Mouse (Mus musculus): ENCODE measurements around the gene Depdc7. TPM values are rescaled to one million over a fixed set of nuclear protein-coding genes. Genes with fewer than 3 reads are reported as not detected.

Depdc7 gene
- total RNA-seq, 1 experiment = 12.1 TPM

DNA sequence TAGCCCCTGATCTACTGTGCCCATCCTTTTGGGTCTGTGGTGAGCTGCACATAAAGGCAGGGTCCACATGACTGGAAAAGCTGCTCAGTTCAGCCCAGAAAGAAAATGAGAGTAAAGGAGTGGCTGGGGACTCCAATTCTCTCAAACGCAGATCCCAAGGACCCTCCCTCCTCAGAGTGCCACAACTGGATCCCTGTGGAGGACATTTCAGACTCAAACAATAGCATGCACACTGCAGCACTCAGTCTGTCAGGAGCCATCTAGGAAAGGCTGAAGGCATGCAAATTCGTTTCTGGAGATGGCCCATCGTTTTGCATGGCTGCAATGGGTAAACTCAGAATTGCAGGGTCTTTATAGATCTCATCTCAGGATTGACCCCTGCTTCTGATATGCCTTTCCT is 39.5 kb downstream of the Depdc7 start:
- in situ Hi-C loops (cut with MboI; ENCODE audit: low sequenced_read_pairs in 2 of 2, unreplicated experiment in 2 of 2) = no loop called here

DNA sequence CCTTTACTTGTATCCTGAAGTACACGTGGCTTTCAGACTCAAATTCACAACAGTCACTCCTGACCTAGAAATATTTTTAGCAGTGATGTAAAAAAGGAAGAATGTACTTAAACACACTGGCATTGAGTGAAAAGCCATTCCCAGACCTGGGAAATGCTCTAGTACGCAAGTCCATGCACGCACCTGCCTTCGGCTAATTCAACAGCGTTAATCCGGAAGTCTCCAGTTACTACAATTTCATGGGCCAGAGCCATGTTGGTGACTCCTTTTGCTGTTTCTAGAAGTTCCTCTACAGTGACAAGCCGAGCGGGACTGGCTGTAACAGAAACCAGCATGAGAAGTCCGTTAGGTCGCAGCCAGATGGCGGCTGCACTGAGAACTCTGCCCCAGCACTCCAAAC is 43.0 kb downstream of the Depdc7 start:
- Histone ChIP-seq H3K36me3 (ENCODE audit: control insufficient read depth, insufficient read depth, low read length, poor library complexity, severe bottlenecking) (no peaks in the 10 kb centered on the region), H3K4me3 (ENCODE audit: insufficient read depth in 1 of 2, low read depth in 1 of 2, low read length in 2 of 2, poor library complexity in 1 of 2, severe bottlenecking in 1 of 2) (no peak overlapping the region), H3K4me1 (ENCODE audit: control insufficient read depth in 2 of 2, insufficient read depth in 2 of 2, low read length in 2 of 2, poor library complexity in 1 of 2) (peaks cover 0 to 5% of the 10 kb centered on the region in 2 experiments; a peak in 1 of 4 replicates), H3K9me3 (ENCODE audit: control insufficient read depth, insufficient read depth, low read depth, low read length) (no peaks in the 10 kb centered on the region), H3K9ac (ENCODE audit: insufficient read depth, low read depth, low read length, poor library complexity, severe bottlenecking) (no peak overlapping the region), H3K27ac (ENCODE audit: insufficient read depth, low read depth, low read length, poor library complexity, severe bottlenecking) (no peak overlapping the region)
- no peak for TF ChIP-seq CHD2 (IDR thresholded peaks at IDR 0.05; ENCODE audit: low read depth, low read length)
- TF ChIP-seq ZC3H11A (IDR thresholded peaks at IDR 0.05; ENCODE audit: borderline replicate concordance, low read depth, low read length) = no peak
- TF ChIP-seq MAFK (IDR thresholded peaks at IDR 0.05; ENCODE audit: insufficient read depth, low read depth, low read length) = no peak
- no peak for TF ChIP-seq HCFC1 (IDR thresholded peaks at IDR 0.05; ENCODE audit: borderline replicate concordance, insufficient read depth, low read length)
- no peak for TF ChIP-seq ZNF384 (IDR thresholded peaks at IDR 0.05; ENCODE audit: low read depth, low read length)
- in situ Hi-C loops (cut with MboI; ENCODE audit: low sequenced_read_pairs in 2 of 2, unreplicated experiment in 2 of 2) = no loop called here
- DNase-seq (ENCODE audit: low read depth, low spot score) = no peak

More for the DNA sequence above, 39.5 kb downstream of the Depdc7 start:
- Histone ChIP-seq H3K27ac (ENCODE audit: insufficient read depth, low read depth, low read length, poor library complexity, severe bottlenecking) (no peak overlapping the region), H3K4me3 (ENCODE audit: insufficient read depth in 1 of 2, low read depth in 1 of 2, low read length in 2 of 2, poor library complexity in 1 of 2, severe bottlenecking in 1 of 2) (no peak overlapping the region), H3K9ac (ENCODE audit: insufficient read depth, low read depth, low read length, poor library complexity, severe bottlenecking) (no peak overlapping the region), H3K4me1 (ENCODE audit: control insufficient read depth in 2 of 2, insufficient read depth in 2 of 2, low read length in 2 of 2, poor library complexity in 1 of 2) (peaks cover 0 to 5% of the 10 kb centered on the region in 2 experiments; a peak in 1 of 4 replicates), H3K36me3 (ENCODE audit: control insufficient read depth, insufficient read depth, low read length, poor library complexity, severe bottlenecking) (no peaks in the 10 kb centered on the region), H3K9me3 (ENCODE audit: control insufficient read depth, insufficient read depth, low read depth, low read length) (no peaks in the 10 kb centered on the region)
- no peak for TF ChIP-seq ZNF384 (IDR thresholded peaks at IDR 0.05; ENCODE audit: low read depth, low read length)
- TF ChIP-seq HCFC1 (IDR thresholded peaks at IDR 0.05; ENCODE audit: borderline replicate concordance, insufficient read depth, low read length) = no peak
- TF ChIP-seq ZC3H11A (IDR thresholded peaks at IDR 0.05; ENCODE audit: borderline replicate concordance, low read depth, low read length) = no peak
- TF ChIP-seq CHD2 (IDR thresholded peaks at IDR 0.05; ENCODE audit: low read depth, low read length) = no peak
- no peak for TF ChIP-seq MAFK (IDR thresholded peaks at IDR 0.05; ENCODE audit: insufficient read depth, low read depth, low read length)
- DNase-seq (ENCODE audit: low read depth, low spot score) = no peak

DNA sequence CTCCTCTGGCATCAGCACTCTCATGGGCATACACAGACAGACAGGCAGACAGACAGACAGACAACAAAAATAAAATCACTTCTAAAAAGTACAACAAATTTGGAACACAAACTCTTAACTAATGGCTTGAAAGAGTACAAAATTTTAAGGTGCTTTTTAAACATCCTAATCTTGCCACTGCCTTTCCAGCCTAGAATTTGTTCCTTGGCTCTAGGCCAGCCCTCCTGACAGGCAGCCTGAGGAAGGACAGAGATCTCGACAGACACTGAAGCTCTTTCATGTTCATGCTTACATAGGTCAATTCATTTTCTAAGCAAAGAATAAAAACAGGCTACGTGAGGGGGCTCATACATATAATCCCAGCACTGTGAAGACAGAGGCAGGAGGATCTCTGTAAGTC is 50.1 kb downstream of the Depdc7 start:
- H3K36me3 ChIP-seq (ENCODE audit: control insufficient read depth, insufficient read depth, low read length, poor library complexity, severe bottlenecking) = no peaks in the 10 kb centered on the region
- in situ Hi-C loops (cut with MboI; ENCODE audit: low sequenced_read_pairs in 2 of 2, unreplicated experiment in 2 of 2) = no loop called here
- no peaks in the 10 kb centered on the region for H3K4me1 ChIP-seq (ENCODE audit: control insufficient read depth in 2 of 2, insufficient read depth in 2 of 2, low read length in 2 of 2, poor library complexity in 1 of 2)
- no peak overlapping the region for H3K27ac ChIP-seq (ENCODE audit: insufficient read depth, low read depth, low read length, poor library complexity, severe bottlenecking)
- H3K9me3 ChIP-seq (ENCODE audit: control insufficient read depth, insufficient read depth, low read depth, low read length) = no peaks in the 10 kb centered on the region
- H3K4me3 ChIP-seq (ENCODE audit: insufficient read depth in 1 of 2, low read depth in 1 of 2, low read length in 2 of 2, poor library complexity in 1 of 2, severe bottlenecking in 1 of 2) = no peak overlapping the region
- no peak for TF ChIP-seq MAFK (IDR thresholded peaks at IDR 0.05; ENCODE audit: insufficient read depth, low read depth, low read length)
- TF ChIP-seq ZC3H11A (IDR thresholded peaks at IDR 0.05; ENCODE audit: borderline replicate concordance, low read depth, low read length) = no peak
- TF ChIP-seq HCFC1 (IDR thresholded peaks at IDR 0.05; ENCODE audit: borderline replicate concordance, insufficient read depth, low read length) = no peak
- no peak for TF ChIP-seq CHD2 (IDR thresholded peaks at IDR 0.05; ENCODE audit: low read depth, low read length)
- H3K9ac ChIP-seq (ENCODE audit: insufficient read depth, low read depth, low read length, poor library complexity, severe bottlenecking) = no peak overlapping the region
- DNase-seq (ENCODE audit: low read depth, low spot score) = no peak

DNA sequence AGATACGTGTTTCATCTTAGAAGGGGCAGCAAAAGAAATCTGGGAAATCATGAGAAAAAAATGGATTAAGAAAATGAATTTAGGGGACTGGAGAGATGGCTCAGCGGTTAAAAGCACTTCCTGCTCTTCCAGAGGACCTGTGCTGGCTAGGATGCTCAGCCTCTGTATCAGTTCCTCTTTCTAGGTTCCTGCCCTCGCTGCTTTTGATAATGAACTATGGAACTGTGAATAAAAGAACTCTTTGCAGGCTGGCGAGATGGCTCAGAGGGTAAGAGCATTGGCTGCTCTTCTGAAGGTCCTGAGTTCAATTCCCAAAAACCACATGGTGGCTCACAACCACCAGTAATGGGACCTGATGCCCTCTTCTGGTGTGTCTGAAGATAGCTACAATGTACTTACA is 52.0 kb downstream of the Depdc7 start:
- no peak overlapping the region for H3K4me3 ChIP-seq (ENCODE audit: insufficient read depth in 1 of 2, low read depth in 1 of 2, low read length in 2 of 2, poor library complexity in 1 of 2, severe bottlenecking in 1 of 2)
- in situ Hi-C loops (cut with MboI; ENCODE audit: low sequenced_read_pairs in 2 of 2, unreplicated experiment in 2 of 2) = no loop called here
- no peak overlapping the region for H3K27ac ChIP-seq (ENCODE audit: insufficient read depth, low read depth, low read length, poor library complexity, severe bottlenecking)
- H3K9me3 ChIP-seq (ENCODE audit: control insufficient read depth, insufficient read depth, low read depth, low read length) = no peaks in the 10 kb centered on the region
- TF ChIP-seq HCFC1 (IDR thresholded peaks at IDR 0.05; ENCODE audit: borderline replicate concordance, insufficient read depth, low read length) (no peak), ZNF384 (IDR thresholded peaks at IDR 0.05; ENCODE audit: low read depth, low read length) (no peak), MAFK (IDR thresholded peaks at IDR 0.05; ENCODE audit: insufficient read depth, low read depth, low read length) (no peak), ZC3H11A (IDR thresholded peaks at IDR 0.05; ENCODE audit: borderline replicate concordance, low read depth, low read length) (no peak), CHD2 (IDR thresholded peaks at IDR 0.05; ENCODE audit: low read depth, low read length) (no peak)
- no peak overlapping the region for H3K9ac ChIP-seq (ENCODE audit: insufficient read depth, low read depth, low read length, poor library complexity, severe bottlenecking)
- H3K36me3 ChIP-seq (ENCODE audit: control insufficient read depth, insufficient read depth, low read length, poor library complexity, severe bottlenecking) = no peaks in the 10 kb centered on the region
- DNase-seq (ENCODE audit: low read depth, low spot score) = no peak
- H3K4me1 ChIP-seq (ENCODE audit: control insufficient read depth in 2 of 2, insufficient read depth in 2 of 2, low read length in 2 of 2, poor library complexity in 1 of 2) = no peaks in the 10 kb centered on the region

DNA sequence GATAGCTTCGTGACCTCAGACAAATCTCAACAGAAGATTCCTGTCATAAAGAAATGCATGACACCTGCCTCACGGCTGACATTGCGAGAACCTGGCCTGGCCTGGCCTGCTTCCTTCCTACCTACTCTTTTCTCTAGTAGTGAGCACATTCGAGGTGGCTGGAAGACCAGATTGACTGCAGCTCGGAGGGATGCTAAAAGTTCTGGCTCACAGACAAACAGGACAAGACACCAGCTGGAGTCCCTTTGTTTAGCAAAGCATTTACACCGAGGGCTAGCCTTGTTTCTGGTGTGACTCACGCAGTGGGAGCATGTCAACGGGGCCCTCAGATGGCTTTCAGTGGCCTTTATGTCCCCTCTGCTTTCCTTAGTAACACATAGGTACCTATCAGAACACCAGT is 54.0 kb downstream of the Depdc7 start:
- Histone ChIP-seq H3K4me3 (ENCODE audit: insufficient read depth in 1 of 2, low read depth in 1 of 2, low read length in 2 of 2, poor library complexity in 1 of 2, severe bottlenecking in 1 of 2) (no peak overlapping the region), H3K36me3 (ENCODE audit: control insufficient read depth, insufficient read depth, low read length, poor library complexity, severe bottlenecking) (no peaks in the 10 kb centered on the region), H3K9ac (ENCODE audit: insufficient read depth, low read depth, low read length, poor library complexity, severe bottlenecking) (no peak overlapping the region), H3K27ac (ENCODE audit: insufficient read depth, low read depth, low read length, poor library complexity, severe bottlenecking) (no peak overlapping the region), H3K9me3 (ENCODE audit: control insufficient read depth, insufficient read depth, low read depth, low read length) (no peaks in the 10 kb centered on the region), H3K4me1 (ENCODE audit: control insufficient read depth in 2 of 2, insufficient read depth in 2 of 2, low read length in 2 of 2, poor library complexity in 1 of 2) (no peaks in the 10 kb centered on the region; a peak in 1 of 4 replicates)
- in situ Hi-C loops (cut with MboI; ENCODE audit: low sequenced_read_pairs in 2 of 2, unreplicated experiment in 2 of 2) = no loop called here
- DNase-seq (ENCODE audit: low read depth, low spot score) = no peak
- no peak for TF ChIP-seq HCFC1 (IDR thresholded peaks at IDR 0.05; ENCODE audit: borderline replicate concordance, insufficient read depth, low read length)
- TF ChIP-seq MAFK (IDR thresholded peaks at IDR 0.05; ENCODE audit: insufficient read depth, low read depth, low read length) = no peak
- no peak for TF ChIP-seq ZNF384 (IDR thresholded peaks at IDR 0.05; ENCODE audit: low read depth, low read length)
- TF ChIP-seq CHD2 (IDR thresholded peaks at IDR 0.05; ENCODE audit: low read depth, low read length) = no peak
- TF ChIP-seq ZC3H11A (IDR thresholded peaks at IDR 0.05; ENCODE audit: borderline replicate concordance, low read depth, low read length) = no peak

Data from ES-E14 (cell line).